Mouse (Mus musculus): ENCODE data around the gene Gpr18. TPM values are rescaled to one million over a fixed set of nuclear protein-coding genes. Genes with fewer than 3 reads are reported as not detected.

The Gpr18 gene
- total and polyA plus RNA-seq, 3 experiments: 33.5 to 46.2 (median 37.0) TPM

GRCm38 (mm10) chr14:121936356-121936755 lies 20.8 kb upstream of the Gpr18 start:
- Histone ChIP-seq H3K27me3 (replicated peaks) (no peaks in the 10 kb centered on the region), H3K4me1 (ENCODE audit: control insufficient read depth in 1 of 2, insufficient read depth in 2 of 2) (peaks cover 27 to 68% of the 10 kb centered on the region in 2 experiments), H3K79me2 (replicated peaks; ENCODE audit: control insufficient read depth, extremely low read depth, insufficient read depth, poor library complexity, severe bottlenecking) (no peaks in the 10 kb centered on the region), H3K9ac (ENCODE audit: insufficient read depth, low read depth) (no peak overlapping the region), H3K9me3 (replicated peaks; ENCODE audit: low read length) (peaks cover 16% of the 10 kb centered on the region), H3K4me2 (ENCODE audit: insufficient read depth, low read depth, poor library complexity, severe bottlenecking) (no peak overlapping the region), H3K4me3 (replicated peaks in 1 of 3; ENCODE audit: low read depth in 2 of 3, low read length in 2 of 3, poor library complexity in 1 of 3) (no peak overlapping the region), H3K36me3 (replicated peaks in 1 of 2; ENCODE audit: control insufficient read depth in 1 of 2, insufficient read depth in 1 of 2, low read length in 1 of 2) (peaks cover 6 to 36% of the 10 kb centered on the region in 2 experiments), H3K27ac (ENCODE audit: insufficient read depth, low read depth) (no peak overlapping the region)
- dilution Hi-C loops (cut with MboI; ENCODE audit: extremely low pct_ligation_motif_present, extremely low pct_unique_long_range_greater_than_20kb, low sequenced_read_pairs): no loop called here
- in situ Hi-C loops (cut with MboI; ENCODE audit: low pct_ligation_motif_present, low pct_unique_long_range_greater_than_20kb, low sequenced_read_pairs): no loop called here
- DNase-seq (ENCODE audit: extremely low read depth): no peak
- TF ChIP-seq USF2 (conservative IDR thresholded peaks at IDR 0.05; ENCODE audit: low read depth, low read length) (no peak), MYC (IDR thresholded peaks at IDR 0.05; ENCODE audit: low read depth, low read length) (no peak), EP300 (IDR thresholded peaks at IDR 0.05; ENCODE audit: low read length) (no peak), CTCF (conservative IDR thresholded peaks at IDR 0.05 in 1 of 2, IDR thresholded peaks at IDR 0.05 in 1 of 2; ENCODE audit: low read depth in 2 of 2, low read length in 2 of 2) (no peak)

DNA sequence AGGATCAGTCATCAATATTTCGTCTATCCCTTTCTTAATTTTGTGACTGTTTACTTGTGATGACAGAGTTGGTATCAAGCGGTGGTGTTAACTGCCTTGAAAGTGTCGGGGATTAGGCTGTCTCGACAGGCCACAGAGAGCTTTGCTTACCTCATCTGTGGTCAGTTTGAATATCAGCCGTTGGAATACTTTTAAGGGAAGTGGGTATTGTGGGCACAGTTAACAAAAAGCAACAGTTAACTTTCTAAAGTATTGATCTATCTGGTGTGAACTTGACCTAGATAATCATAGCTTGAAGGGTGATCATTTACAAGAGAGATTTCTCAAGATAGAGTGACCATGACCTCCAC lies 19.0 kb upstream of the Gpr18 start:
- peaks cover 32 to 81% of the 10 kb centered on the region in 2 experiments for H3K4me1 ChIP-seq (ENCODE audit: control insufficient read depth in 1 of 2, insufficient read depth in 2 of 2)
- dilution Hi-C loops (cut with MboI; ENCODE audit: extremely low pct_ligation_motif_present, extremely low pct_unique_long_range_greater_than_20kb, low sequenced_read_pairs): no loop called here

GRCm38 (mm10) chr14:121933906-121934596 lies 18.5 kb upstream of the Gpr18 start:
- DNase-seq (ENCODE audit: extremely low read depth): no peak
- peaks cover 30 to 82% of the 10 kb centered on the region in 2 experiments for H3K4me1 ChIP-seq (ENCODE audit: control insufficient read depth in 1 of 2, insufficient read depth in 2 of 2)
- H3K9me3 ChIP-seq (replicated peaks; ENCODE audit: low read length): peaks cover 16% of the 10 kb centered on the region
- no peak overlapping the region for H3K4me3 ChIP-seq (replicated peaks in 1 of 3; ENCODE audit: low read depth in 2 of 3, low read length in 2 of 3, poor library complexity in 1 of 3)
- no peak overlapping the region for H3K9ac ChIP-seq (ENCODE audit: insufficient read depth, low read depth)
- H3K27me3 ChIP-seq (replicated peaks): no peaks in the 10 kb centered on the region
- H3K27ac ChIP-seq (ENCODE audit: insufficient read depth, low read depth): 0 out of 2 replicates have a peak overlapping the region, but pooled peaks have one; percentile 17
- in situ Hi-C loops (cut with MboI; ENCODE audit: low pct_ligation_motif_present, low pct_unique_long_range_greater_than_20kb, low sequenced_read_pairs): loop anchor here (5.0 kb wide), 2 partner anchors 33 to 128 kb away; partner anchors contain the start of gene Gpr183
- dilution Hi-C loops (cut with MboI; ENCODE audit: extremely low pct_ligation_motif_present, extremely low pct_unique_long_range_greater_than_20kb, low sequenced_read_pairs): no loop called here
- no peak overlapping the region for H3K4me2 ChIP-seq (ENCODE audit: insufficient read depth, low read depth, poor library complexity, severe bottlenecking)
- H3K36me3 ChIP-seq (replicated peaks in 1 of 2; ENCODE audit: control insufficient read depth in 1 of 2, insufficient read depth in 1 of 2, low read length in 1 of 2): peaks cover 6 to 36% of the 10 kb centered on the region in 2 experiments
- no peaks in the 10 kb centered on the region for H3K79me2 ChIP-seq (replicated peaks; ENCODE audit: control insufficient read depth, extremely low read depth, insufficient read depth, poor library complexity, severe bottlenecking)
- TF ChIP-seq MYC (IDR thresholded peaks at IDR 0.05; ENCODE audit: low read depth, low read length) (no peak), SIN3A (IDR thresholded peaks at IDR 0.05; ENCODE audit: low read length) (no peak), GABPA (IDR thresholded peaks at IDR 0.05; ENCODE audit: insufficient replicate concordance, low read depth, low read length) (no peak), JUND (conservative IDR thresholded peaks at IDR 0.05; ENCODE audit: low read depth, low read length) (no peak)

More for the DNA sequence above, 19.0 kb upstream of the Gpr18 start:
- H3K4me2 ChIP-seq (ENCODE audit: insufficient read depth, low read depth, poor library complexity, severe bottlenecking): no peak overlapping the region
- H3K27ac ChIP-seq (ENCODE audit: insufficient read depth, low read depth): no peak overlapping the region
- H3K9ac ChIP-seq (ENCODE audit: insufficient read depth, low read depth): no peak overlapping the region
- TF ChIP-seq HCFC1 (IDR thresholded peaks at IDR 0.05; ENCODE audit: low read depth, low read length): no peak
- TF ChIP-seq RAD21 (IDR thresholded peaks at IDR 0.05; ENCODE audit: low read depth, low read length): no peak
- no peak for TF ChIP-seq SMC3 (IDR thresholded peaks at IDR 0.05; ENCODE audit: low read depth, low read length)
- TF ChIP-seq ZKSCAN1 (IDR thresholded peaks at IDR 0.05; ENCODE audit: borderline replicate concordance, low read depth, low read length): no peak
- TF ChIP-seq CHD2 (IDR thresholded peaks at IDR 0.05; ENCODE audit: low read length): no peak
- TF ChIP-seq CTCF (conservative IDR thresholded peaks at IDR 0.05 in 1 of 2, IDR thresholded peaks at IDR 0.05 in 1 of 2; ENCODE audit: low read depth in 2 of 2, low read length in 2 of 2): no peak
- TF ChIP-seq JUN (IDR thresholded peaks at IDR 0.05; ENCODE audit: insufficient read depth, low read depth, low read length): no peak
- TF ChIP-seq POLR2AphosphoS2 (IDR thresholded peaks at IDR 0.05; ENCODE audit: low read depth, low read length): no peak
- no peak for TF ChIP-seq TCF12 (IDR thresholded peaks at IDR 0.05; ENCODE audit: low read depth, low read length)
- H3K36me3 ChIP-seq (replicated peaks in 1 of 2; ENCODE audit: control insufficient read depth in 1 of 2, insufficient read depth in 1 of 2, low read length in 1 of 2): peaks cover 6 to 36% of the 10 kb centered on the region in 2 experiments
- H3K79me2 ChIP-seq (replicated peaks; ENCODE audit: control insufficient read depth, extremely low read depth, insufficient read depth, poor library complexity, severe bottlenecking): no peaks in the 10 kb centered on the region
- no peak overlapping the region for H3K4me3 ChIP-seq (replicated peaks in 1 of 3; ENCODE audit: low read depth in 2 of 3, low read length in 2 of 3, poor library complexity in 1 of 3)
- in situ Hi-C loops (cut with MboI; ENCODE audit: low pct_ligation_motif_present, low pct_unique_long_range_greater_than_20kb, low sequenced_read_pairs): loop anchor here (5.0 kb wide), 2 partner anchors 33 to 128 kb away; partner anchors contain the start of gene Gpr183
- H3K27me3 ChIP-seq (replicated peaks): no peaks in the 10 kb centered on the region
- DNase-seq (ENCODE audit: extremely low read depth): no peak
- peaks cover 16% of the 10 kb centered on the region for H3K9me3 ChIP-seq (replicated peaks; ENCODE audit: low read length)
